Mouse (Mus musculus) G1E (cell line): ENCODE results near the gene Pbp2. TPM values are rescaled to one million over a fixed set of nuclear protein-coding genes. Genes with fewer than 3 reads are reported as not detected.

Experiments used
- ATAC-seq: 2 replicates; pipeline ENCODE4 v1.8.0; 2016; ENCODE audit warnings: mild to moderate bottlenecking; ENCODE audit not compliant: insufficient number of reproducible peaks, poor library complexity, low FRiP score, severe bottlenecking; ENCODE audit errors: extremely low read depth
- DNase-seq: peaks from one replicate; pipeline ENCODE4 v3.0.0; 2012; ENCODE audit warnings: low spot score
- H3K27me3 ChIP-seq: 2 replicates; pipeline ENCODE4 v1.6.1; 2012; ENCODE audit warnings: mild to moderate bottlenecking, low read length, inconsistent platforms; ENCODE audit not compliant: insufficient read depth
- H3K36me3 ChIP-seq: replicated peaks from 2 replicates; pipeline ENCODE3; 2012; ENCODE audit warnings: mild to moderate bottlenecking, inconsistent platforms
- H3K4me1 ChIP-seq: 2 replicates; pipeline ENCODE4 v1.6.1; 2012; ENCODE audit warnings: low read depth, low read length, inconsistent platforms, mixed read lengths; ENCODE audit not compliant: insufficient read depth
- H3K4me3 ChIP-seq: 2 replicates; pipeline ENCODE4 v1.5.1; 2012; ENCODE audit warnings: low read depth, mild to moderate bottlenecking, inconsistent platforms, low read length, moderate library complexity, mixed read lengths
- H3K9me3 ChIP-seq: replicated peaks from 2 replicates; pipeline ENCODE4 v1.6.1; 2012; ENCODE audit warnings: inconsistent platforms
- CTCF ChIP-seq: IDR thresholded peaks from 2 replicates; pipeline ENCODE4 v1.5.1; 2012; ENCODE audit warnings: low read depth, low read length, inconsistent platforms, mixed read lengths
- GATA1 ChIP-seq: IDR thresholded peaks from 2 replicates; pipeline ENCODE4 v1.6.1; 2012; ENCODE audit warnings: borderline replicate concordance, low read length, inconsistent platforms, mixed read lengths
- GATA2 ChIP-seq: IDR thresholded peaks from 2 replicates; pipeline ENCODE4 v1.6.1; 2012; ENCODE audit warnings: low read depth, low read length, inconsistent platforms, borderline replicate concordance
- POLR2AphosphoS5 ChIP-seq: IDR thresholded peaks from 2 replicates; pipeline ENCODE4 v1.6.1; 2012; ENCODE audit warnings: low read depth, low read length, inconsistent platforms; ENCODE audit not compliant: insufficient replicate concordance
- TAL1 ChIP-seq: conservative IDR thresholded peaks from 2 replicates; pipeline ENCODE4 v1.6.1; 2012; ENCODE audit warnings: low read depth, low read length, inconsistent platforms, mixed read lengths
- polyA plus RNA-seq: library from polyadenylated mRNA; stranded (reverse); fragments of >175 nt; gene quantifications from 2 replicates; pipeline ENCODE4 v1.2.3, GENCODE M21; 2012
- total RNA-seq, 2 experiments: library from RNA; stranded (forward) in 1 of 2; stranded (reverse) in 1 of 2; fragments of 200-1000 nt in 1 of 2; fragments of >200 nt in 1 of 2; fragmentation: Nextera tagmentation in 1 of 2; gene quantifications; 2 replicates each; pipeline ENCODE4 v1.2.3; 2014 to 2017

Gene Pbp2
- total RNA-seq (2014; fragmentation: Nextera tagmentation) (not detected in 2 replicates), total RNA-seq (2017) (not detected in 2 replicates), polyA plus RNA-seq (not detected in 2 replicates)

GRCm38 (mm10) chr6:135310305-135310704, at the start of gene Pbp2:
Pbp2 (minus strand) TSS chr6:135310405.
- Histone ChIP-seq H3K9me3 (peaks cover 11% of the 10 kb centered on the region), H3K36me3 (no peaks in the 10 kb centered on the region), H3K4me3 (no peak within 1 kb of the TSS), H3K27me3 (no peaks in the 10 kb centered on the region), H3K4me1 (no peaks in the 10 kb centered on the region)
- TF ChIP-seq CTCF (no peak), GATA2 (no peak), TAL1 (no peak), POLR2AphosphoS5 (no peak), GATA1 (no peak)
- ATAC-seq (no peak), DNase-seq (no peak)

DNA sequence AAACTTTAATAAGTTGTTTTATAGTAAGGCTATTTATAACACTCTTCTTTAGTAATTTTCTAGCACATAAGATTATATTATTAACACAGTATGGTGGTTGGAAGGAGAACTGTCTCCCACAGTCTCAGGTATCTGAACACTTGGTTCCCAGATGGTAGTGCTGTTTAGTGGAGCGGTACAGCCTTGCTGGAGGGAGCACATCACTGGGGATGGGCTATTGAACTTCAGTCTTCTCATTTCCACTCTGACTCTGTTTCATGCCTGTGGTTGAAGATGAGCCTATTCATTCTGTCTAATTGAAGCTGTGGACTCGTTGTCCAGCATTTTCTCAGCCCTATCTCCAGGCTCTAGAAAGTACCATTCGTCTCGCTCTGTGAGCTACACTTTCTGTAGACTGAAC, 44.7 kb upstream of the Pbp2 start:
- no peaks in the 10 kb centered on the region for H3K36me3 ChIP-seq
- no peak for ATAC-seq
- no peak for DNase-seq
- TF ChIP-seq TAL1 = no peak
- TF ChIP-seq CTCF = no peak
- TF ChIP-seq GATA1 = no peak
- no peak for TF ChIP-seq GATA2
- no peak for TF ChIP-seq POLR2AphosphoS5
- no peak overlapping the region for H3K4me3 ChIP-seq
- H3K27me3 ChIP-seq = no peaks in the 10 kb centered on the region; the same call in 1 of the 2 replicates
- H3K9me3 ChIP-seq = peaks cover 15% of the 10 kb centered on the region
- H3K4me1 ChIP-seq = no peaks in the 10 kb centered on the region

DNA sequence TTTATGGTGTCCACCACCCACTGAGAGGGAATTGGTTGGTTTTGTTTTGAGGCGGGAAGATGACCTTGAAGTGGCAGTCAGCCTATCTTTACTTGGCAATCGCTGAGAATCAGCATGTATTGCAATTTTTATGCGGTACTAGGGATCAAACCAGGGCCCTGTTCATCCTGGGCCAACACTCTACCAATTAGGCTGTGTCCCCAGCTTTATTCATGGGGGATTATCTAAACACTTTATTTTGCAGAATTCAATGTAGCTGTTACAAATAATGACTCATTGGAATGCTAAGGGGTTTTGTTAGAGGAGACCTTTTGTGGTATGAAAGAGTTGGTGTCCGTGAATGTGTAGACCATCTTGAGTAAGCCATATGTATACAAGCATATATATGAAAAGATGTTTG, 42.3 kb upstream of the Pbp2 start:
- H3K27me3 ChIP-seq = no peaks in the 10 kb centered on the region; the same call in 1 of the 2 replicates
- H3K4me3 ChIP-seq = no peak overlapping the region
- no peaks in the 10 kb centered on the region for H3K36me3 ChIP-seq
- no peaks in the 10 kb centered on the region for H3K4me1 ChIP-seq
- no peak for TF ChIP-seq POLR2AphosphoS5
- no peak for TF ChIP-seq GATA1
- TF ChIP-seq TAL1 = no peak
- no peak for TF ChIP-seq GATA2
- TF ChIP-seq CTCF = no peak
- ATAC-seq (no peak), DNase-seq (no peak)
- peaks cover 23% of the 10 kb centered on the region for H3K9me3 ChIP-seq

DNA sequence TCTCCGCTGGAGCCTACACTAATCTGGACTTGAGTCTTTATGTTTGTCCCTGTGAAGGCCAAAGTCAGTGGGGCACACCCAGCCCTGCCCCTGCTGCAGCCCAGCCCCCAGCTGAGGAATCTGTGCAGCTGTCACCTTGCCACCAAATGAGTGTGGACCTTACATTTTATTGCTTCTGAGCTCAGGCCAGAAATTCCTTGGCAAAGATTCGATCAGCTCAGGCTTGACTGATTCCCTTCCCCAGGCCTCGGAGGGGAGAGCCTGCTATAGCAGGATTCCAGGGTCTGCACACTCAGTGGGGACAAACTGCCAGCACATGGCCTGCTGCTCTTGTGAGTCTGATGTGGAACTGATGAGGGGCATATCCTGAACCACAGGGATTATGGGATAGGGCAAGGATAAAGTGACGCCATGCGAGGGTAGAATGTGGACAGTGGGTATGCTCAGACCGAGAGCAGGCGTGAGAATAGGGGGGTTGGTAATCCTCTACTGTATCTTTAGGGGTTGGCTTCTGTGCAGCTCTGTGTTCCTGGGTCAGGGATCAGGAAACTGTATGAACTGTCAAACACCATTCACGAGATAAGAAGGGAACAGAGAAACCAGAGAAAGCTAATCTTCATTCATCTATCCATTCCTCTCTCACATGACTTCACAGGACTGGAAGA, 41.6 kb upstream of the Pbp2 start:
- DNase-seq (no peak), ATAC-seq (no peak)
- no peak overlapping the region for H3K4me3 ChIP-seq
- H3K9me3 ChIP-seq = peaks cover 24% of the 10 kb centered on the region
- H3K4me1 ChIP-seq = no peaks in the 10 kb centered on the region
- TF ChIP-seq GATA2 (no peak), GATA1 (no peak), POLR2AphosphoS5 (no peak), TAL1 (no peak), CTCF (no peak)
- no peaks in the 10 kb centered on the region; the same call in 1 of the 2 replicates for H3K27me3 ChIP-seq
- H3K36me3 ChIP-seq = no peaks in the 10 kb centered on the region

- ATAC-seq = no peak
- DNase-seq = no peak
- H3K9me3 ChIP-seq = peaks cover 11% of the 10 kb centered on the region
- H3K4me3 ChIP-seq = no peak overlapping the region
- 0 out of 2 replicates have a peak, but pooled peaks cover 2% of the 10 kb centered on the region for H3K27me3 ChIP-seq
- no peak for TF ChIP-seq POLR2AphosphoS5
- TF ChIP-seq TAL1 = no peak
- no peak for TF ChIP-seq GATA1
- TF ChIP-seq CTCF = no peak
- TF ChIP-seq GATA2 = no peak
- no peaks in the 10 kb centered on the region for H3K4me1 ChIP-seq
- no peaks in the 10 kb centered on the region for H3K36me3 ChIP-seq
Measured at GRCm38 (mm10) chr6:135341076-135341378, 30.8 kb upstream of the Pbp2 start.

- no peak for ATAC-seq
- Histone ChIP-seq H3K27me3 (0 out of 2 replicates have a peak, but pooled peaks cover 2% of the 10 kb centered on the region), H3K4me3 (no peak overlapping the region), H3K36me3 (no peaks in the 10 kb centered on the region), H3K9me3 (peaks cover 10% of the 10 kb centered on the region), H3K4me1 (no peaks in the 10 kb centered on the region)
- no peak for TF ChIP-seq CTCF
- no peak for TF ChIP-seq POLR2AphosphoS5
- TF ChIP-seq GATA2 = no peak
- no peak for TF ChIP-seq TAL1
- no peak for TF ChIP-seq GATA1
- DNase-seq = no peak
Measured at GRCm38 (mm10) chr6:135340355-135341075, 30.3 kb upstream of the Pbp2 start.
